Mouse (Mus musculus): ENCODE measurements around the gene 1110051M20Rik.

GRCm38 (mm10) chr2:91314184-91314583 lies 130.3 kb downstream of the 1110051M20Rik start:
- TF ChIP-seq CTCF (IDR thresholded peaks at IDR 0.05; ENCODE audit: borderline replicate concordance, control insufficient read depth, extremely low read depth, insufficient read depth, low read length, poor library complexity) (no peak), POLR2A (IDR thresholded peaks at IDR 0.05; ENCODE audit: control insufficient read depth, extremely low read depth, insufficient read depth, low read length, poor library complexity) (no peak)
